23 mouse cellular contexts compared by ENCODE assay signal in the genomic region with DNA sequence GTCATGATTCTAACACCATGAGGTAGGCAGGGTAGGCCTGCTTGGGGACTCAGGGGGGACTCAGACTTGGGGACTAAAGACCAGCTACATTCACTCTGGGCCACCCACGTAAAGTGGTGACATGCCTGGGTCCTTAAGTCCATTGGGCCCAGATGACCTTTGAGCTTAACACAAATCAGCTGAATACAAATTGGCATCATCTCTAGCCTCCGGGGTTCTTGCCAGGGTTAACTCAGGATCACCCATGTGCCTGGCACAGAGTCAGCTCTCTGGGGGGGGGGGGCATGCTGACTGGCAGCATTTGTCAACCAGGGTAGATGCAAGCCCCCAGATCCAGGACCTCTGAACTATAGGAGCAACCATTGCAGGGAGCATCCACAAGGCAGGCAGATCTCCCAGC. TPM values are rescaled to one million over a fixed set of nuclear protein-coding genes. Genes with fewer than 3 reads are reported as not detected.
DNase-seq lines count a peak whose midpoint lies in the region; ATAC-seq and TF ChIP-seq lines count a peak whose summit lies in the region.
"Had no signal": no experiment of that assay in that cellular context is flagged by ENCODE, and none has a peak within 500 bp of the region (broad histone marks: within the 10 kb centered on the region; RNA-seq: fewer than 3 reads in every experiment).

No protein-coding gene starts in this region.

- H3K27ac ChIP-seq in kidney, embryonic 14.5 days (ENCODE audit: low read depth, low read length): no peak overlapping the region
- H3K27ac ChIP-seq in kidney, postnatal 0 days: no peak overlapping the region
- H3K27ac ChIP-seq: embryonic facial prominence, embryonic 15.5 days; forebrain, embryonic 10.5 days; heart, embryonic 15.5 days; hindbrain, embryonic 13.5 days; hindbrain, postnatal 0 days had no signal

- no peak for ATAC-seq in kidney, embryonic 14.5 days (ENCODE audit: low FRiP score, low TSS enrichment)
- 0 out of 2 replicates have a peak, but pooled peaks have one; percentile 15 for ATAC-seq in kidney, postnatal 0 days (replicated peaks; ENCODE audit: low FRiP score, low read depth)
- ATAC-seq: forebrain, embryonic 16.5 days had no signal

- H3K36me3 ChIP-seq in kidney, embryonic 14.5 days (ENCODE audit: control insufficient read depth, insufficient read depth, low read length): peaks cover 5% of the 10 kb centered on the region; the same call in 1 of the 2 replicates
- 0 out of 2 replicates have a peak, but pooled peaks cover 4% of the 10 kb centered on the region for H3K36me3 ChIP-seq in kidney, postnatal 0 days (ENCODE audit: insufficient read depth, low read length)
- H3K36me3 ChIP-seq: heart, embryonic 15.5 days; hindbrain, embryonic 13.5 days had no signal

- TF ChIP-seq CTCF in kidney, postnatal 0 days (IDR thresholded peaks at IDR 0.05; ENCODE audit: low read depth): no peak

- H3K27me3 ChIP-seq in kidney, embryonic 14.5 days (ENCODE audit: control insufficient read depth, insufficient read depth, low read length): no peaks in the 10 kb centered on the region
- no peaks in the 10 kb centered on the region for H3K27me3 ChIP-seq in kidney, postnatal 0 days (ENCODE audit: insufficient read depth, low read length)
- H3K27me3 ChIP-seq: embryonic facial prominence, embryonic 15.5 days; heart, embryonic 15.5 days; hindbrain, embryonic 13.5 days had no signal

- H3K9me3 ChIP-seq in kidney, embryonic 14.5 days (ENCODE audit: control insufficient read depth, low read length): no peaks in the 10 kb centered on the region
- no peaks in the 10 kb centered on the region for H3K9me3 ChIP-seq in kidney, postnatal 0 days (replicated peaks; ENCODE audit: low read length)
- H3K9me3 ChIP-seq: embryonic facial prominence, embryonic 15.5 days; forebrain, embryonic 10.5 days; heart, embryonic 15.5 days; hindbrain, embryonic 13.5 days had no signal

- no peaks in the 10 kb centered on the region for H3K4me1 ChIP-seq in kidney, embryonic 14.5 days (ENCODE audit: control insufficient read depth, insufficient read depth, low read length)
- no peaks in the 10 kb centered on the region for H3K4me1 ChIP-seq in kidney, postnatal 0 days (replicated peaks; ENCODE audit: insufficient read depth, low read length)
- H3K4me1 ChIP-seq: forebrain, embryonic 10.5 days had no signal

- no peak overlapping the region; the same call in 1 of the 2 replicates for H3K9ac ChIP-seq in kidney, embryonic 14.5 days (ENCODE audit: low read depth, low read length)
- H3K9ac ChIP-seq in kidney, postnatal 0 days (ENCODE audit: low read depth, low read length): no peak overlapping the region
- H3K9ac ChIP-seq: embryonic facial prominence, embryonic 15.5 days; heart, embryonic 15.5 days; hindbrain, embryonic 13.5 days had no signal

- no peak overlapping the region for H3K4me2 ChIP-seq in kidney, embryonic 14.5 days (replicated peaks; ENCODE audit: low read depth, low read length)
- H3K4me2 ChIP-seq in kidney, postnatal 0 days (ENCODE audit: low read length): no peak overlapping the region
- H3K4me2 ChIP-seq: embryonic facial prominence, embryonic 15.5 days; heart, embryonic 11.5 days; heart, embryonic 15.5 days; hindbrain, embryonic 13.5 days had no signal

- intact Hi-C loops in left cerebral cortex, postnatal 4 days (cut with DNase I): no loop called here

- 79% methylated on average over 2 of the region's 2 CpGs for WGBS in kidney, embryonic 14.5 days
- WGBS in kidney, postnatal 0 days: 88% methylated on average over 2 of the region's 2 CpGs

- DNase-seq in kidney, adult 18-20 months: peak; percentile 67
- DNase-seq in left cerebral cortex, postnatal 4 days: peak; percentile 31
- no peak for DNase-seq in left cerebral cortex, adult 9 months (ENCODE audit: low spot score in 2 of 2)
- DNase-seq in kidney, postnatal 0 days (ENCODE audit: low spot score): no peak
- peak; percentile 81 to 85 for DNase-seq in kidney, postnatal 36 days
- no peak for DNase-seq in layer of hippocampus, adult 9-10 months (ENCODE audit: low spot score)
- DNase-seq: adrenal gland, postnatal 10 days; cerebellum, adult 11 months; cerebellum, adult 9-10 months; cerebellum, postnatal 36 days; gastrocnemius, postnatal 10 days; heart, adult 18-20 months; heart, postnatal 14 days had no signal

- no peak overlapping the region for H3K4me3 ChIP-seq in kidney, embryonic 14.5 days (ENCODE audit: low read length)
- no peak overlapping the region for H3K4me3 ChIP-seq in kidney, postnatal 0 days (replicated peaks; ENCODE audit: low read depth, low read length)
- H3K4me3 ChIP-seq: embryonic facial prominence, embryonic 15.5 days; erythroblast, embryonic 14.5 days; forebrain, embryonic 10.5 days; heart, embryonic 15.5 days; hindbrain, embryonic 13.5 days had no signal

RNA-seq across cellular contexts. Expression of a gene that starts 42.6 kb away (rescaled TPM):
- 8.8 and 10.6 TPM in 2 replicates for polyA plus RNA-seq in kidney, embryonic 14.5 days (2014; fragmentation: Nextera tagmentation; extraction: Ambion mirVana)
- 1 to 10 TPM; 2.5 to 3.1 TPM for total RNA-seq in left cerebral cortex, postnatal 4 days (2021)
- 5.7 and 6.4 TPM in 2 replicates for polyA plus RNA-seq in kidney, postnatal 0 days (2015; fragmentation: Nextera tagmentation; extraction: Ambion mirVana)
- total RNA-seq: hematopoietic stem cell, adult 5-6 weeks had no signal

Comparison
In these comparisons a context has a peak if more than half of its experiments do, and no peak if none do; other contexts are left out.
1. DNase-seq: peak in kidney, adult 18-20 months (single experiment), left cerebral cortex, postnatal 4 days (single experiment) and kidney, postnatal 36 days (2 of 2); none in left cerebral cortex, adult 9 months (0 of 2), kidney, postnatal 0 days (single experiment) and layer of hippocampus, adult 9-10 months (single experiment).